Mouse (Mus musculus): ENCODE measurements around the gene Dpep1. TPM values are rescaled to one million over a fixed set of nuclear protein-coding genes. Genes with fewer than 3 reads are reported as not detected.

Gene Dpep1
- polyA plus RNA-seq, 1 experiment from 2014 or later: 7.8 TPM

- Histone ChIP-seq H3K36me3 (peaks cover 59% of the 10 kb centered on the region), H3K9me3 (replicated peaks) (no peaks in the 10 kb centered on the region), H3K27me3 (ENCODE audit: low read depth, poor library complexity, severe bottlenecking) (no peaks in the 10 kb centered on the region), H3K27ac (no peak overlapping the region), H3K4me3 (no peak overlapping the region), H3K4me1 (peaks cover 1% of the 10 kb centered on the region; the same call in 1 of the 2 replicates)
- DNase-seq (ENCODE audit: low spot score): no peak
- 83% methylated on average over 7 of the region's 7 CpGs for whole genome bisulfite sequencing
These were observed 56.3 kb downstream of the Dpep1 start for GRCm38 (mm10) chr8:123242107-123242923.

DNA sequence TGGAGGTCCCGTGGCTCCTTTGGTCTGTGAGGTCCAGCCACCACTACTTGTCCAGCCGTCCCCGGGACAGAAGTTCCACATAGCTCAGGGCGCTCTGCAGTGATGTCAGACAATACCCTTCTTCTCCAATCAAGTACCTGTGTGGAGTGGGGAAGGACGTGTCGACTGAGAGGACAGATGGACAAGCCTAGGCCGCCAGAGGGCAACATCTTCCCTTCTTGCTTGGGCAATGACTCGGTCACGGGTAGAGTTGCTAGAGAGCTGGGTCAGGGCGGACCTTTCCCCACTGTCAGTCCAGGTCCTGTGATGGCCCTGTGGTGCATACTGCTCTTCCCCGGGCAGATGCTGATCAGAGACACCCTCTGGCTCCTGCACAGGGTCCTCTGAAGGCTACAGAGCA lies 57.0 kb downstream of the Dpep1 start:
- H3K36me3 ChIP-seq: peaks cover 66% of the 10 kb centered on the region
- WGBS: 68% methylated on average over 11 of the region's 11 CpGs

GRCm38 (mm10) chr8:123244382-123244781 lies 58.3 kb downstream of the Dpep1 start:
- Histone ChIP-seq H3K36me3 (peaks cover 80% of the 10 kb centered on the region), H3K27me3 (ENCODE audit: low read depth, poor library complexity, severe bottlenecking) (no peaks in the 10 kb centered on the region), H3K27ac (no peak overlapping the region), H3K4me3 (no peak overlapping the region), H3K9me3 (replicated peaks) (no peaks in the 10 kb centered on the region), H3K4me1 (no peaks in the 10 kb centered on the region)
- 95% methylated on average over 4 of the region's 4 CpGs for WGBS
- DNase-seq (ENCODE audit: low spot score): no peak

More for the DNA sequence above, 57.0 kb downstream of the Dpep1 start:
- H3K9me3 ChIP-seq (replicated peaks): no peaks in the 10 kb centered on the region
- H3K27me3 ChIP-seq (ENCODE audit: low read depth, poor library complexity, severe bottlenecking): no peaks in the 10 kb centered on the region
- H3K4me1 ChIP-seq: no peaks in the 10 kb centered on the region
- DNase-seq (ENCODE audit: low spot score): no peak
- no peak overlapping the region for H3K27ac ChIP-seq
- no peak overlapping the region for H3K4me3 ChIP-seq

DNA sequence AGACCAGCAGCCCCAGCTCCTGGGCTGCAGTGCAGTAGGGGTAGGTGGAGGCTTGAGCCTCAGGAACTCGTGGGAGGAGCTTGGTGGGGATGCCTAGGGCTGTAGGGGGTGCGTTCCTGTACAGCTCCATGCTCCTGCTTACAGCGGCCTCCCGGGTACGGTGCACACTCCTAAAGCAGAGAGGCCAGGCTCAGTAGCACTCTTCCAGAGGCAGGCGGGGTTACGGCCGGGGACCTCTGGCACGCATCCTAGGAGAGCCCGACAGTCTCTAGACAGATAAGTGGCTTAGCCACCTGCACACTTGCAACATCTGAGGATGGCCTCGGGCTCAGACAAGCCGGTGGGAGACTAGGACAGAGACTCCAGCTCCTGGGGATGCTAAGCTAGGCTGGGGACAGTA lies 59.5 kb downstream of the Dpep1 start:
- H3K27me3 ChIP-seq (ENCODE audit: low read depth, poor library complexity, severe bottlenecking): no peaks in the 10 kb centered on the region
- H3K9me3 ChIP-seq (replicated peaks): no peaks in the 10 kb centered on the region
- H3K27ac ChIP-seq: no peak overlapping the region
- 89% methylated on average over 12 of the region's 12 CpGs for WGBS
- H3K4me3 ChIP-seq: no peak overlapping the region
- no peak for DNase-seq (ENCODE audit: low spot score)
- no peaks in the 10 kb centered on the region for H3K4me1 ChIP-seq
- H3K36me3 ChIP-seq: peaks cover 91% of the 10 kb centered on the region

DNA sequence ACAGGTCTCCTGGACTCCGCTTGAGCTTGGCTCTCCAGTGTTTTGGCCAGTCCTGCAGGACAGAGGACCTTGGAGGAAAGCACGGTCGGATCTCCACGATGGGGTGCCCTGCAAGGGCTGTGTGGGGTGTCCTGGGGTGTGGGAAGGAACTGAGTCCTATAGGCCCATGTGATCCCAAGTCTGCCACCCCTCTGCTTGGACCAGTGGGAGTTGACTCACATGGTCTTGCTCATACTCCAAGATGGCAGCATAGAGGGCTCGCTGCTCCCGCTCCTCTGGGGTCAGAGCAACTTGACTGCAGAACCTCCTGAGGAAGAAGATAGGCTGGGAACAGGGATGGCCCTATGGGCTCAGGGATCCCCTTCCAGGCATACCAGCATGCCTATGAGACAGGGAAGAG lies 61.7 kb downstream of the Dpep1 start:
- H3K27me3 ChIP-seq (ENCODE audit: low read depth, poor library complexity, severe bottlenecking): no peaks in the 10 kb centered on the region
- H3K36me3 ChIP-seq: peaks cover 92% of the 10 kb centered on the region
- H3K9me3 ChIP-seq (replicated peaks): no peaks in the 10 kb centered on the region
- H3K4me3 ChIP-seq: no peak overlapping the region
- peaks cover 5% of the 10 kb centered on the region for H3K4me1 ChIP-seq
- DNase-seq (ENCODE audit: low spot score): no peak
- WGBS: 97% methylated on average over 6 of the region's 6 CpGs
- no peak overlapping the region for H3K27ac ChIP-seq

DNA sequence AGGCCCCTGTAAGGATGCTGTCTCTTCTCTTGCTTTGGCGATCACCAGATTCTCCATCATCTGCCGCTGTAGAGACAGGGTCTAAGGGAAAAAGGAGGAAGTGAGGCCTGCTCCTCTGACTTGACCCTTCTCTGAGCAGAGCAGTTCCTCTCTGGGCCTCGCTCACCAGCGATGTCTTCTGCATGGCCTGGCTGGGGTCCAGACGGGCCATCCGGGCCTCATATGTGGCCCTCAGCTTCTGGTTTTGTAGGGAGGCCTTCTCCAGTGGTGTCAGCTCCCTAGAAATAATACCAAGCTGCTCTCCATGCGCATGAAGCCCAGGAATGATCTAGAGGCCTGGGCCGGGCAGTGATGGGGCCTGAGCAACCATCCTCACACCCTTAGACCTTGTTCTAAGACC lies 62.6 kb downstream of the Dpep1 start:
- peaks cover 84% of the 10 kb centered on the region for H3K36me3 ChIP-seq

GRCm38 (mm10) chr8:123250940-123251339 lies 64.9 kb downstream of the Dpep1 start:
- DNase-seq (ENCODE audit: low spot score): no peak
- Histone ChIP-seq H3K27me3 (ENCODE audit: low read depth, poor library complexity, severe bottlenecking) (no peaks in the 10 kb centered on the region), H3K4me1 (peaks cover 27% of the 10 kb centered on the region), H3K36me3 (peaks cover 65% of the 10 kb centered on the region), H3K9me3 (replicated peaks) (no peaks in the 10 kb centered on the region), H3K4me3 (no peak overlapping the region), H3K27ac (no peak overlapping the region)
- 98% methylated on average over 5 of the region's 5 CpGs for WGBS

More for the DNA sequence above, 62.6 kb downstream of the Dpep1 start:
- peaks cover 13% of the 10 kb centered on the region for H3K4me1 ChIP-seq
- no peak for DNase-seq (ENCODE audit: low spot score)
- H3K27me3 ChIP-seq (ENCODE audit: low read depth, poor library complexity, severe bottlenecking): no peaks in the 10 kb centered on the region
- no peaks in the 10 kb centered on the region for H3K9me3 ChIP-seq (replicated peaks)
- WGBS: 97% methylated on average over 8 of the region's 8 CpGs
- no peak overlapping the region for H3K4me3 ChIP-seq
- H3K27ac ChIP-seq: no peak overlapping the region

Other genes with a start within 250 kb of the Dpep1 start
- 54.8 and 63.9 TPM in 2 replicates for gene Ankrd11, start 144.0 kb upstream of the Dpep1 start, polyA plus RNA-seq (2016; fragmentation: Nextera tagmentation; extraction: Ambion mirVana)
- gene Spg7, start 123.3 kb upstream of the Dpep1 start, polyA plus RNA-seq (2016; fragmentation: Nextera tagmentation; extraction: Ambion mirVana): 57.8 and 60.5 TPM in 2 replicates
- gene Rpl13, start 83.9 kb upstream of the Dpep1 start, polyA plus RNA-seq (2016; fragmentation: Nextera tagmentation; extraction: Ambion mirVana): 1,397 and 1,583 TPM in 2 replicates
- 1.2 TPM in 2 replicates for gene Cpne7, start 68.9 kb upstream of the Dpep1 start, polyA plus RNA-seq (2016; fragmentation: Nextera tagmentation; extraction: Ambion mirVana)
- 4.6 and 5.2 TPM in 2 replicates for gene Sult5a1, start 27.9 kb upstream of the Dpep1 start, polyA plus RNA-seq (2016; fragmentation: Nextera tagmentation; extraction: Ambion mirVana)
- 127 and 130 TPM in 2 replicates for gene Chmp1a, start 26.5 kb downstream of the Dpep1 start, polyA plus RNA-seq (2016; fragmentation: Nextera tagmentation; extraction: Ambion mirVana)
- 3.1 and 6.2 TPM in 2 replicates for gene Spata33, start 26.6 kb downstream of the Dpep1 start, polyA plus RNA-seq (2016; fragmentation: Nextera tagmentation; extraction: Ambion mirVana)
- gene Cdk10, start 38.6 kb downstream of the Dpep1 start, polyA plus RNA-seq (2016; fragmentation: Nextera tagmentation; extraction: Ambion mirVana): 33.6 and 34.7 TPM in 2 replicates
- gene Spata2l, start 50.0 kb downstream of the Dpep1 start, polyA plus RNA-seq (2016; fragmentation: Nextera tagmentation; extraction: Ambion mirVana): 0.75 and 1.6 TPM in 2 replicates
- 23.9 and 27.9 TPM in 2 replicates for gene Zfp276, start 68.0 kb downstream of the Dpep1 start, polyA plus RNA-seq (2016; fragmentation: Nextera tagmentation; extraction: Ambion mirVana)
- gene Vps9d1, start 68.1 kb downstream of the Dpep1 start, polyA plus RNA-seq (2016; fragmentation: Nextera tagmentation; extraction: Ambion mirVana): 19.0 and 26.7 TPM in 2 replicates
- 42.7 and 46.3 TPM in 2 replicates for gene Fanca, start 132.3 kb downstream of the Dpep1 start, polyA plus RNA-seq (2016; fragmentation: Nextera tagmentation; extraction: Ambion mirVana)
- gene Spire2, start 146.5 kb downstream of the Dpep1 start, polyA plus RNA-seq (2016; fragmentation: Nextera tagmentation; extraction: Ambion mirVana): 2.0 TPM in 2 replicates
- 116 and 138 TPM in 2 replicates for gene Tcf25, start 187.5 kb downstream of the Dpep1 start, polyA plus RNA-seq (2016; fragmentation: Nextera tagmentation; extraction: Ambion mirVana)
- not detected in 2 replicates for gene Mc1r, start 220.9 kb downstream of the Dpep1 start, polyA plus RNA-seq (2016; fragmentation: Nextera tagmentation; extraction: Ambion mirVana)
- 6.9 and 7.9 TPM in 2 replicates for gene Tubb3, start 225.2 kb downstream of the Dpep1 start, polyA plus RNA-seq (2016; fragmentation: Nextera tagmentation; extraction: Ambion mirVana)
- 43.6 and 44.1 TPM in 2 replicates for gene Def8, start 237.3 kb downstream of the Dpep1 start, polyA plus RNA-seq (2016; fragmentation: Nextera tagmentation; extraction: Ambion mirVana)